Mouse (Mus musculus): ENCODE data around the gene Myrip. TPM values are rescaled to one million over a fixed set of nuclear protein-coding genes. Genes with fewer than 3 reads are reported as not detected.
A peak's percentile ranks its signal among the peaks of the same experiment; 100 is the strongest.
"Not testable (repeated sequence)": the region's sequence is repeated elsewhere in the genome, so short reads cannot be mapped to it uniquely, and the experiment has no call there.

Gene Myrip
- polyA plus RNA-seq, 1 experiment, result 47.7 TPM

- no peak for TF ChIP-seq POLR2A (IDR thresholded peaks at IDR 0.05; ENCODE audit: extremely low read depth, insufficient read depth, low read length)
- no peak for TF ChIP-seq CTCF (IDR thresholded peaks at IDR 0.05; ENCODE audit: extremely low read depth, insufficient read depth, low read length)
- H3K27ac ChIP-seq (ENCODE audit: insufficient read depth, low read length), result peak overlapping the region; percentile 38
- no peak overlapping the region for H3K4me3 ChIP-seq (ENCODE audit: insufficient read depth, low read length)
- peaks cover 34% of the 10 kb centered on the region for H3K4me1 ChIP-seq (ENCODE audit: control insufficient read depth, insufficient read depth, low read length)
These were observed 61.4 kb downstream of the Myrip start for GRCm38 (mm10) chr9:120362684-120363083.

DNA sequence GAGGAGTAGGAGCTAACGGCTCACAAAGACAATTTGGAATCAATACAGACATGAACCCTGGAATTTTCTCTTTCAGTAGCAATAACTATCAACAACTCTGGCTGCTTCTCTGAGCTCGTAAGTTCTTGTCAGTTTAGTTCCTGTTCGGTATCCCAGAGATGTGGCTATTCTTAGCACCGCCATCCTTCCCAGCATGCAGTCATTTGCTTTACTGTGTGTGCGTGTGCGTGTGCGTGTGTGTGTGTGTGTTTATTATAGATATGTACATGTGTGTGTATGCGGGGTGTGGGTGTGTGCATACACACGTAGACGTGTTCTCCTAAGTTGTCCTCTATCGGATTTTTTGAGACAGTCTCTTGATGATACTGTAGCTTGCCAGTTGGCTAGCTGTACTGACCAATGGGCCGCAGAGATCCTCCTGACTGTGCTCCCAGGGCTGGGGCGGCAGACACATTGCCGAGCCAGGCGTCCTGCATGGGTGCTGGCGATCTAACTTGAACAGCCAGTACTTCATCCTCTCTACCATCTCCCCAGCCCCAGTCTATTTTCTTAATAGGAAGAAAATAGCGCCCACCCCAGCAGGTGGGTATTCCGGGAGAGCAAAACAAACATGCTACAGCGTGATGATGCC is 63.5 kb downstream of the Myrip start:
- Histone ChIP-seq H3K4me3 (ENCODE audit: insufficient read depth, low read length) (no peak overlapping the region), H3K4me1 (ENCODE audit: control insufficient read depth, insufficient read depth, low read length) (peaks cover 29% of the 10 kb centered on the region), H3K27ac (ENCODE audit: insufficient read depth, low read length) (0 out of 2 replicates have a peak overlapping the region, but pooled peaks have one; percentile 18)
- TF ChIP-seq POLR2A (IDR thresholded peaks at IDR 0.05; ENCODE audit: extremely low read depth, insufficient read depth, low read length), result no peak
- TF ChIP-seq CTCF (IDR thresholded peaks at IDR 0.05; ENCODE audit: extremely low read depth, insufficient read depth, low read length), result no peak

DNA sequence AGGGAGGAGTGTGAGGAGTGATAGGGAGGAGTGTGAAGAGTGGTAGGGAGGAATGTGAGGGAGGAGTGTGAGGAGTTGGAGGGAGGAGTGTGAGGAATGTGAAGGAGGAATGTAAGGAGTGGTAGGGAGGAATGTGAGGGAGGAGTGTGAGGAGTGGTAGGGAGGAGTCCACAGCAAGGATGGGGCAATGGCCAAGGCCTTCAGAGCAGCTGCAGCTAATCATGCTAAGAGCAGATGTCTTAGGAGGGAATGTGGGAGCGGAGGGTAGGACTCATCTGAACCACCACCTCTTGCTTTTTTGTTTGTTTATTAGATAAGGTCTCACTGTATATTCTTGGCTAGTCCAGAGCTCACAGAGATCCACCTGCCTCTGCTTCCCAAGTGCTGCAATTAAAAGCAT is 66.2 kb downstream of the Myrip start:
- TF ChIP-seq CTCF (IDR thresholded peaks at IDR 0.05; ENCODE audit: extremely low read depth, insufficient read depth, low read length) (no peak), POLR2A (IDR thresholded peaks at IDR 0.05; ENCODE audit: extremely low read depth, insufficient read depth, low read length) (no peak)
- H3K27ac ChIP-seq (ENCODE audit: insufficient read depth, low read length), result no peak overlapping the region
- H3K4me1 ChIP-seq (ENCODE audit: control insufficient read depth, insufficient read depth, low read length), result peaks cover 23% of the 10 kb centered on the region
- H3K4me3 ChIP-seq (ENCODE audit: insufficient read depth, low read length), result no peak overlapping the region

- Histone ChIP-seq H3K4me1 (ENCODE audit: control insufficient read depth, insufficient read depth, low read length) (peaks cover 6% of the 10 kb centered on the region), H3K4me3 (ENCODE audit: insufficient read depth, low read length) (no peak overlapping the region), H3K27ac (ENCODE audit: insufficient read depth, low read length) (no peak overlapping the region)
- TF ChIP-seq POLR2A (IDR thresholded peaks at IDR 0.05; ENCODE audit: extremely low read depth, insufficient read depth, low read length) (no peak), CTCF (IDR thresholded peaks at IDR 0.05; ENCODE audit: extremely low read depth, insufficient read depth, low read length) (no peak)
These were observed 70.3 kb downstream of the Myrip start for GRCm38 (mm10) chr9:120371633-120372032.

GRCm38 (mm10) chr9:120372347-120372746 is 71.0 kb downstream of the Myrip start:
- H3K4me3 ChIP-seq (ENCODE audit: insufficient read depth, low read length), result no peak overlapping the region
- H3K27ac ChIP-seq (ENCODE audit: insufficient read depth, low read length), result no peak overlapping the region
- peaks cover 6% of the 10 kb centered on the region for H3K4me1 ChIP-seq (ENCODE audit: control insufficient read depth, insufficient read depth, low read length)
- TF ChIP-seq POLR2A (IDR thresholded peaks at IDR 0.05; ENCODE audit: extremely low read depth, insufficient read depth, low read length), result no peak
- no peak for TF ChIP-seq CTCF (IDR thresholded peaks at IDR 0.05; ENCODE audit: extremely low read depth, insufficient read depth, low read length)

GRCm38 (mm10) chr9:120377726-120378125 is 76.4 kb downstream of the Myrip start:
- TF ChIP-seq CTCF (IDR thresholded peaks at IDR 0.05; ENCODE audit: extremely low read depth, insufficient read depth, low read length) (peak; percentile 90), POLR2A (IDR thresholded peaks at IDR 0.05; ENCODE audit: extremely low read depth, insufficient read depth, low read length) (no peak)
- Histone ChIP-seq H3K27ac (ENCODE audit: insufficient read depth, low read length) (no peak overlapping the region), H3K4me3 (ENCODE audit: insufficient read depth, low read length) (no peak overlapping the region), H3K4me1 (ENCODE audit: control insufficient read depth, insufficient read depth, low read length) (peaks cover 7% of the 10 kb centered on the region; the same call in 1 of the 2 replicates)

DNA sequence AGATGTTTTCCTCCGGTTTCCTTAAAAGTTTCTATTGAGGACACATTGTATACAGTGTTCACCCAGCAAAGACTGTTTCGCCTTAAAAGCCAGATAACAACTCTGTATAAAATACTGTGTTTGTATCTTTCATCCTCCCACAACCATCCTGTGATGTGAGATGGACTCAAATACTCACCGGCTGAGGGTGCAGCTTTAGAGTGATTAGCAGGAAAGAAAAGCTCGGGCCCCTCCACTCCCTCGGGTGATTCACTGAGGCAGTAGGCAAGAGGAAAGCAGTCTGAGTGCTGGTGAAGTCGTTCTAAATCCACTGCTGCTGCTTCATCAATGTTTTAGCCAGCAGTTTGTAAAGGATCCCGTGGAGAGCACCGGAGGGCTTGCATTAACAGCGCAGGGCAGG is 93.9 kb downstream of the Myrip start:
- H3K27ac ChIP-seq (ENCODE audit: insufficient read depth, low read length), result no peak overlapping the region
- TF ChIP-seq CTCF (IDR thresholded peaks at IDR 0.05; ENCODE audit: extremely low read depth, insufficient read depth, low read length), result no peak
- TF ChIP-seq POLR2A (IDR thresholded peaks at IDR 0.05; ENCODE audit: extremely low read depth, insufficient read depth, low read length), result no peak
- H3K4me1 ChIP-seq (ENCODE audit: control insufficient read depth, insufficient read depth, low read length), result peaks cover 20% of the 10 kb centered on the region
- H3K4me3 ChIP-seq (ENCODE audit: insufficient read depth, low read length), result no peak overlapping the region

- Histone ChIP-seq H3K4me3 (ENCODE audit: insufficient read depth, low read length) (no peak overlapping the region), H3K4me1 (ENCODE audit: control insufficient read depth, insufficient read depth, low read length) (peaks cover 20% of the 10 kb centered on the region), H3K27ac (ENCODE audit: insufficient read depth, low read length) (0 out of 2 replicates have a peak overlapping the region, but pooled peaks have one; percentile 28)
- TF ChIP-seq POLR2A (IDR thresholded peaks at IDR 0.05; ENCODE audit: extremely low read depth, insufficient read depth, low read length), result no peak
- no peak for TF ChIP-seq CTCF (IDR thresholded peaks at IDR 0.05; ENCODE audit: extremely low read depth, insufficient read depth, low read length)
These were observed 95.4 kb downstream of the Myrip start for GRCm38 (mm10) chr9:120396579-120397185.

- no peak for TF ChIP-seq POLR2A (IDR thresholded peaks at IDR 0.05; ENCODE audit: extremely low read depth, insufficient read depth, low read length)
- TF ChIP-seq CTCF (IDR thresholded peaks at IDR 0.05; ENCODE audit: extremely low read depth, insufficient read depth, low read length), result no peak
These were observed 97.0 kb downstream of the Myrip start for GRCm38 (mm10) chr9:120398289-120398688.

GRCm38 (mm10) chr9:120399537-120399936 is 98.2 kb downstream of the Myrip start:
- peak; percentile 46 for TF ChIP-seq CTCF (IDR thresholded peaks at IDR 0.05; ENCODE audit: extremely low read depth, insufficient read depth, low read length)
- H3K4me1 ChIP-seq (ENCODE audit: control insufficient read depth, insufficient read depth, low read length), result peaks cover 21% of the 10 kb centered on the region
- H3K4me3 ChIP-seq (ENCODE audit: insufficient read depth, low read length); H3K27ac ChIP-seq (ENCODE audit: insufficient read depth, low read length): not testable (repeated sequence)

More at GRCm38 (mm10) chr9:120398289-120398688, 97.0 kb downstream of the Myrip start:
- peaks cover 22% of the 10 kb centered on the region for H3K4me1 ChIP-seq (ENCODE audit: control insufficient read depth, insufficient read depth, low read length)
- no peak overlapping the region for H3K27ac ChIP-seq (ENCODE audit: insufficient read depth, low read length)
- no peak overlapping the region for H3K4me3 ChIP-seq (ENCODE audit: insufficient read depth, low read length)

Measured in cortical plate, adult 2 months (tissue).